ENCODE assay signal across 13 mouse cellular contexts in the genomic region with DNA sequence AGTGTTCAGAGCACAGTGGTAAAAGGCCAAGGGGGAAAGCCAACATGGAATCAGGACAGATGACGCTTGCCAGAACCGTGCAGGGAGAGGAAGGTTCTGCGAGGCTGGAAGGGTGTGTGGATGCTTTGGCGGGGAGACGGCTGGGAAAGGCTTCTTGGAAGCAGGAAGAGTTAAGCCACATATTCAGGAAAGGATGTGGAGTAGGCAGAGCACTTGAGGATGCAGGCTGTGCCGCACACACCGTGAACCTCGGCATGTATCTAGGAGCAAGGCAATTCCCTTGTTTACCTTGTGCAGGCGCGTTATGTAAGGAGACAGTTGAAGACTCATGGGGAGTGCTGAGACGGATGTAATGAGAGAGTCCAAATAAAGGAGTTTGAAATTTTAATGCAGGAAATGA. TPM values are rescaled to one million over a fixed set of nuclear protein-coding genes. Genes with fewer than 3 reads are reported as not detected.
DNase-seq lines count a peak whose midpoint lies in the region; TF ChIP-seq lines count a peak whose summit lies in the region.
"Had no signal": no experiment of that assay in that cellular context is flagged by ENCODE, and none has a peak within 500 bp of the region (broad histone marks: within the 10 kb centered on the region; RNA-seq: fewer than 3 reads in every experiment).

No protein-coding gene starts in this region.

- peaks cover 41% of the 10 kb centered on the region for H3K4me1 ChIP-seq in heart, embryonic 10.5 days
- peaks cover 56% of the 10 kb centered on the region for H3K4me1 ChIP-seq in E14TG2a.4 (replicated peaks; ENCODE audit: low read depth, low read length)

- WGBS in heart, embryonic 10.5 days: 47% methylated on average over 11 of the region's 11 CpGs

- no peak overlapping the region for H3K4me3 ChIP-seq in heart, embryonic 10.5 days
- H3K4me3 ChIP-seq in E14TG2a.4 (replicated peaks; ENCODE audit: low read length): peak overlapping the region; percentile 32; the same call in 1 of the 2 replicates
- H3K4me3 ChIP-seq: embryonic facial prominence, embryonic 12.5 days; limb, embryonic 13.5 days had no signal

- no peak for TF ChIP-seq CTCF in E14TG2a.4 (conservative IDR thresholded peaks at IDR 0.05; ENCODE audit: low read length)

- H3K36me3 ChIP-seq in heart, embryonic 10.5 days: peaks cover 7% of the 10 kb centered on the region
- H3K36me3 ChIP-seq in E14TG2a.4 (ENCODE audit: insufficient read depth, low read length): peaks cover 16% of the 10 kb centered on the region
- H3K36me3 ChIP-seq: G1E had no signal

- peak overlapping the region; percentile 69 for H3K27ac ChIP-seq in heart, embryonic 10.5 days
- H3K27ac ChIP-seq: embryonic facial prominence, embryonic 12.5 days; limb, embryonic 13.5 days; macrophage had no signal

- DNase-seq in heart, embryonic 10.5 days (ENCODE audit: low spot score): no peak
- no peak for DNase-seq in heart, adult 8-10 months (ENCODE audit: low spot score)
- peak; percentile 87 for DNase-seq in brain, adult 2 months (ENCODE audit: low read depth, low spot score)
- peak; percentile 28 for DNase-seq in gastrocnemius, postnatal 25 days
- no peak for DNase-seq in urinary bladder, adult 18-20 months (ENCODE audit: low spot score in 2 of 2)
- no peak for DNase-seq in layer of hippocampus, adult 8-10 months (ENCODE audit: low spot score in 2 of 2)
- DNase-seq: adrenal gland, adult 2 months; kidney, adult 8-10 months had no signal

- H3K27me3 ChIP-seq in heart, embryonic 10.5 days (ENCODE audit: insufficient read depth, poor library complexity, severe bottlenecking): peaks cover 6% of the 10 kb centered on the region; the same call in 1 of the 2 replicates
- no peaks in the 10 kb centered on the region for H3K27me3 ChIP-seq in E14TG2a.4 (ENCODE audit: insufficient read depth, low read length)
- H3K27me3 ChIP-seq: embryonic facial prominence, embryonic 12.5 days; limb, embryonic 13.5 days had no signal

- no peaks in the 10 kb centered on the region for H3K9me3 ChIP-seq in heart, embryonic 10.5 days
- H3K9me3 ChIP-seq in E14TG2a.4 (ENCODE audit: low read length): no peaks in the 10 kb centered on the region
- H3K9me3 ChIP-seq: embryonic facial prominence, embryonic 12.5 days; G1E; limb, embryonic 13.5 days had no signal

RNA-seq across cellular contexts. Expression of a gene that starts 57.2 kb away (rescaled TPM):
- 28.0 and 31.8 TPM in 2 replicates for polyA plus RNA-seq in heart, embryonic 10.5 days (2016; fragmentation: Nextera tagmentation; extraction: Ambion mirVana)
- total RNA-seq in heart, adult 8-10 months (2022): 10 to 100 TPM; 20.3 to 23.3 (median 22.2) TPM
- total RNA-seq in gastrocnemius, postnatal 25 days (2021): 10 to 100 TPM; 18.0 to 19.5 TPM
- total RNA-seq in layer of hippocampus, adult 8-10 months (2022): 10 to 100 TPM; 35.7 to 39.3 (median 37.2) TPM

Comparison
In these comparisons a context has a peak if more than half of its experiments do, and no peak if none do; other contexts are left out.
1. DNase-seq: peak in brain, adult 2 months (single experiment) and gastrocnemius, postnatal 25 days (single experiment); none in heart, embryonic 10.5 days (single experiment), heart, adult 8-10 months (single experiment), urinary bladder, adult 18-20 months (0 of 2) and layer of hippocampus, adult 8-10 months (0 of 2).